Mouse (Mus musculus) CH12.LX (cell line): ENCODE data around the gene Il34.

Experiments used
- CHD2 ChIP-seq: IDR thresholded peaks from 2 replicates; pipeline ENCODE4 v1.6.1; 2011; ENCODE audit warnings: low read length, improper control_type of control experiment
- JUND ChIP-seq: conservative IDR thresholded peaks from 2 replicates; pipeline ENCODE4 v1.6.1; 2011; ENCODE audit warnings: low read depth, low read length, improper control_type of control experiment
- MEF2A ChIP-seq: IDR thresholded peaks from 2 replicates; pipeline ENCODE4 v1.6.1; 2014; ENCODE audit warnings: low read depth, mild to moderate bottlenecking, inconsistent platforms, low read length, improper control_type of control experiment, borderline replicate concordance
- MXI1 ChIP-seq: IDR thresholded peaks from 2 replicates; pipeline ENCODE4 v1.6.1; 2011; ENCODE audit warnings: mild to moderate bottlenecking, low read depth, low read length, improper control_type of control experiment
- POLR2A ChIP-seq: IDR thresholded peaks from 2 replicates; pipeline ENCODE4 v1.6.1; 2011; ENCODE audit warnings: low read depth, mild to moderate bottlenecking, improper control_type of control experiment, low read length
- ZC3H11A ChIP-seq: IDR thresholded peaks from 2 replicates; pipeline ENCODE4 v1.6.1; 2012; ENCODE audit warnings: low read depth, mild to moderate bottlenecking, inconsistent platforms, low read length, improper control_type of control experiment

- TF ChIP-seq ZC3H11A = no peak
- no peak for TF ChIP-seq JUND
- TF ChIP-seq CHD2 = no peak
- no peak for TF ChIP-seq MXI1
- no peak for TF ChIP-seq POLR2A
- TF ChIP-seq MEF2A = no peak
Measured at GRCm38 (mm10) chr8:110820257-110820656, 14.5 kb upstream of the Il34 start.
